Mouse (Mus musculus) liver, embryonic 13.5 days (tissue): Measurements from ENCODE around the gene Plekha3. TPM values are rescaled to one million over a fixed set of nuclear protein-coding genes. Genes with fewer than 3 reads are reported as not detected.
A peak's percentile ranks its signal among the peaks of the same experiment; 100 is the strongest.

Source experiments
- ATAC-seq: fragments of 200-750 bp; cut with Nextera tagmentation; 2 replicates; pipeline ENCODE4 v1.8.0; 2017; ENCODE audit warnings: low read depth, mild to moderate bottlenecking, moderate number of reproducible peaks, moderate library complexity
- DNase-seq: peaks from one replicate; pipeline ENCODE4 v3.0.0; 2022
- H3K27ac ChIP-seq: fragments of 300-500 bp; sonication (generic); 2 replicates; pipeline ENCODE4 v1.5.1; 2015; ENCODE audit warnings: moderate library complexity, mild to moderate bottlenecking, inconsistent platforms
- H3K27me3 ChIP-seq: fragments of 300-500 bp; sonication (generic); 2 replicates; pipeline ENCODE4 v1.6.1; 2015; ENCODE audit warnings: mild to moderate bottlenecking, inconsistent platforms
- H3K36me3 ChIP-seq: fragments of 300-500 bp; sonication (generic); 2 replicates; pipeline ENCODE4 v1.6.1; 2015; ENCODE audit warnings: mild to moderate bottlenecking, inconsistent platforms
- H3K4me1 ChIP-seq: fragments of 300-500 bp; sonication (generic); replicated peaks from 2 replicates; pipeline ENCODE4 v1.6.1; 2015; ENCODE audit warnings: inconsistent platforms
- H3K4me2 ChIP-seq: fragments of 300-500 bp; sonication (generic); 2 replicates; pipeline ENCODE4 v1.6.1; 2015; ENCODE audit warnings: inconsistent platforms, mild to moderate bottlenecking, moderate library complexity
- H3K4me3 ChIP-seq: fragments of 300-500 bp; sonication (generic); replicated peaks from 2 replicates; pipeline ENCODE4 v1.5.1; 2015; ENCODE audit warnings: mild to moderate bottlenecking, inconsistent platforms
- H3K9ac ChIP-seq: fragments of 300-500 bp; sonication (generic); 2 replicates; pipeline ENCODE4 v1.6.1; 2015; ENCODE audit warnings: mild to moderate bottlenecking, inconsistent platforms
- H3K9me3 ChIP-seq: fragments of 300-500 bp; sonication (generic); replicated peaks from 2 replicates; pipeline ENCODE4 v1.6.1; 2016; ENCODE audit warnings: inconsistent platforms
- WGBS: fragments of 180-500 bp; shearing (Covaris S2); methylation state at CpG from one replicate; pipeline ENCODE4 v1.1.7; 2015; ENCODE audit not compliant: insufficient replicate concordance; 5-methylcytosine and 5-hydroxymethylcytosine counted together
- polyA plus RNA-seq: library from polyadenylated mRNA; unstranded; fragments of >200 nt; fragmentation: Nextera tagmentation; extraction: Ambion mirVana; gene quantifications from 2 replicates; pipeline ENCODE4 v1.2.1, GENCODE M21; 2015

Plekha3 gene
- polyA plus RNA-seq, 1 experiment from 2014 or later: 4.2 TPM

- H3K9ac ChIP-seq: peak overlapping the region; percentile 84
- 67% methylated on average over 13 of the region's 13 CpGs for WGBS
- peaks cover 19% of the 10 kb centered on the region for H3K36me3 ChIP-seq
- H3K9me3 ChIP-seq: no peaks in the 10 kb centered on the region
- no peak for ATAC-seq
- H3K4me3 ChIP-seq: peak overlapping the region; percentile 85
- H3K27me3 ChIP-seq: no peaks in the 10 kb centered on the region
- H3K4me1 ChIP-seq: peaks cover 44% of the 10 kb centered on the region
- DNase-seq: no peak
- H3K4me2 ChIP-seq: peak overlapping the region; percentile 80
- no peak overlapping the region for H3K27ac ChIP-seq
Observed at GRCm38 (mm10) chr2:76676401-76677226, 1.5 kb downstream of the Plekha3 start.

GRCm38 (mm10) chr2:76682301-76682700 lies 7.2 kb downstream of the Plekha3 start:
- Histone ChIP-seq H3K27me3 (no peaks in the 10 kb centered on the region), H3K36me3 (peaks cover 73% of the 10 kb centered on the region), H3K9me3 (no peaks in the 10 kb centered on the region), H3K4me1 (peaks cover 2% of the 10 kb centered on the region), H3K4me3 (no peak overlapping the region), H3K4me2 (no peak overlapping the region), H3K9ac (no peak overlapping the region), H3K27ac (no peak overlapping the region)
- WGBS: 83% methylated on average over 8 of the region's 8 CpGs
- ATAC-seq (no peak), DNase-seq (no peak)

- ATAC-seq (no peak), DNase-seq (no peak)
- no peak overlapping the region for H3K9ac ChIP-seq
- H3K4me2 ChIP-seq: no peak overlapping the region
- H3K4me1 ChIP-seq: peaks cover 11% of the 10 kb centered on the region
- WGBS: 85% methylated on average over 3 of the region's 3 CpGs
- no peaks in the 10 kb centered on the region for H3K9me3 ChIP-seq
- H3K36me3 ChIP-seq: peaks cover 76% of the 10 kb centered on the region
- H3K4me3 ChIP-seq: no peak overlapping the region
- H3K27ac ChIP-seq: no peak overlapping the region
- H3K27me3 ChIP-seq: no peaks in the 10 kb centered on the region
Observed at GRCm38 (mm10) chr2:76686986-76687385, 11.9 kb downstream of the Plekha3 start.

- 58% methylated on average over 3 of the region's 3 CpGs for WGBS
- Histone ChIP-seq H3K4me2 (no peak overlapping the region), H3K36me3 (peaks cover 75% of the 10 kb centered on the region), H3K9ac (no peak overlapping the region), H3K27ac (no peak overlapping the region), H3K4me1 (peaks cover 11% of the 10 kb centered on the region), H3K27me3 (no peaks in the 10 kb centered on the region), H3K4me3 (no peak overlapping the region), H3K9me3 (no peaks in the 10 kb centered on the region)
- DNase-seq: no peak
- no peak for ATAC-seq
Observed at GRCm38 (mm10) chr2:76687608-76688007, 12.5 kb downstream of the Plekha3 start.

GRCm38 (mm10) chr2:76688162-76688561 lies 13.1 kb downstream of the Plekha3 start:
- ATAC-seq (peak; percentile 50), DNase-seq (no peak)
- H3K36me3 ChIP-seq: peaks cover 75% of the 10 kb centered on the region
- no peaks in the 10 kb centered on the region for H3K27me3 ChIP-seq
- no peak overlapping the region for H3K4me2 ChIP-seq
- H3K4me3 ChIP-seq: no peak overlapping the region
- H3K4me1 ChIP-seq: peaks cover 11% of the 10 kb centered on the region
- no peak overlapping the region for H3K27ac ChIP-seq
- 47% methylated on average over 7 of the region's 7 CpGs for WGBS
- no peaks in the 10 kb centered on the region for H3K9me3 ChIP-seq
- H3K9ac ChIP-seq: no peak overlapping the region

- peak overlapping the region; percentile 39; the same call in 1 of the 2 replicates for H3K27ac ChIP-seq
- H3K9ac ChIP-seq: no peak overlapping the region
- H3K4me2 ChIP-seq: no peak overlapping the region
- ATAC-seq (no peak; the same call in 1 of the 2 replicates), DNase-seq (no peak)
- peaks cover 75% of the 10 kb centered on the region for H3K36me3 ChIP-seq
- H3K4me3 ChIP-seq: no peak overlapping the region
- no peaks in the 10 kb centered on the region for H3K27me3 ChIP-seq
- H3K4me1 ChIP-seq: peaks cover 11% of the 10 kb centered on the region
- WGBS: 61% methylated on average over 12 of the region's 12 CpGs
- H3K9me3 ChIP-seq: no peaks in the 10 kb centered on the region
Observed at GRCm38 (mm10) chr2:76690436-76691204, 15.5 kb downstream of the Plekha3 start.

GRCm38 (mm10) chr2:76693765-76694164 lies 18.7 kb downstream of the Plekha3 start:
- Histone ChIP-seq H3K9ac (no peak overlapping the region), H3K4me1 (no peaks in the 10 kb centered on the region), H3K4me3 (no peak overlapping the region), H3K36me3 (peaks cover 53% of the 10 kb centered on the region), H3K27me3 (no peaks in the 10 kb centered on the region), H3K9me3 (no peaks in the 10 kb centered on the region), H3K4me2 (no peak overlapping the region), H3K27ac (no peak overlapping the region)
- ATAC-seq: no peak
- WGBS: 71% methylated on average over 5 of the region's 5 CpGs
- no peak for DNase-seq

- no peak for DNase-seq
- 56% methylated on average over 6 of the region's 6 CpGs for WGBS
- Histone ChIP-seq H3K27me3 (no peaks in the 10 kb centered on the region), H3K27ac (no peak overlapping the region), H3K4me2 (no peak overlapping the region), H3K4me1 (no peaks in the 10 kb centered on the region), H3K4me3 (no peak overlapping the region), H3K36me3 (peaks cover 48% of the 10 kb centered on the region), H3K9me3 (no peaks in the 10 kb centered on the region), H3K9ac (no peak overlapping the region)
- ATAC-seq: no peak
Observed at GRCm38 (mm10) chr2:76695290-76695689, 20.2 kb downstream of the Plekha3 start.

GRCm38 (mm10) chr2:76702188-76702587 lies 27.1 kb downstream of the Plekha3 start:
- Histone ChIP-seq H3K36me3 (peaks cover 6% of the 10 kb centered on the region; the same call in 1 of the 2 replicates), H3K9ac (no peak overlapping the region), H3K27ac (no peak overlapping the region), H3K27me3 (no peaks in the 10 kb centered on the region), H3K4me2 (no peak overlapping the region), H3K4me1 (no peaks in the 10 kb centered on the region), H3K4me3 (no peak overlapping the region), H3K9me3 (no peaks in the 10 kb centered on the region)
- no peak for ATAC-seq
- 75% methylated on average over 3 of the region's 3 CpGs for WGBS
- DNase-seq: no peak

- Histone ChIP-seq H3K27ac (no peak overlapping the region), H3K4me3 (no peak overlapping the region), H3K9ac (no peak overlapping the region), H3K4me1 (no peaks in the 10 kb centered on the region), H3K9me3 (no peaks in the 10 kb centered on the region), H3K27me3 (no peaks in the 10 kb centered on the region), H3K36me3 (peaks cover under 1% of the 10 kb centered on the region; the same call in 1 of the 2 replicates), H3K4me2 (no peak overlapping the region)
- DNase-seq (no peak), ATAC-seq (no peak)
- 71% methylated on average over 5 of the region's 5 CpGs for WGBS
Observed at GRCm38 (mm10) chr2:76702751-76703150, 27.7 kb downstream of the Plekha3 start.

- Histone ChIP-seq H3K9me3 (peaks cover 24% of the 10 kb centered on the region), H3K4me2 (no peak overlapping the region), H3K4me3 (no peak overlapping the region), H3K27ac (no peak overlapping the region), H3K27me3 (no peaks in the 10 kb centered on the region), H3K9ac (no peak overlapping the region), H3K36me3 (peaks cover 5% of the 10 kb centered on the region), H3K4me1 (no peaks in the 10 kb centered on the region)
- no peak for DNase-seq
- 82% methylated on average over 13 of the region's 13 CpGs for WGBS
- no peak for ATAC-seq
Observed at GRCm38 (mm10) chr2:76705655-76706054, 30.6 kb downstream of the Plekha3 start.
